Mouse (Mus musculus) embryo, embryonic 10 days (tissue): ENCODE results near the gene Nelfb.
"Not testable (repeated sequence)": the region's sequence is repeated elsewhere in the genome, so short reads cannot be mapped to it uniquely, and the experiment has no call there.

Source experiments
- DNase-seq: peaks from one replicate; pipeline ENCODE4 v3.0.0-alpha.2; 2015; ENCODE audit warnings: low spot score

Nelfb gene

GRCm38 (mm10) chr2:25211121-25211670 lies at the start of gene Nelfb:
Gene Nelfb, minus strand, starts transcription at chr2:25211489.
- peak; percentile 94 for DNase-seq

- no peak for DNase-seq
Measured at GRCm38 (mm10) chr2:25258887-25259286, 47.6 kb upstream of the Nelfb start.

- not testable (repeated sequence) for DNase-seq
Measured at GRCm38 (mm10) chr2:25257250-25257649, 46.0 kb upstream of the Nelfb start.

GRCm38 (mm10) chr2:25256443-25257109 lies 45.3 kb upstream of the Nelfb start:
- peak; percentile 48 for DNase-seq

GRCm38 (mm10) chr2:25255284-25255779 lies 44.0 kb upstream of the Nelfb start, which contains the start of gene Tmem203:
Gene Tmem203, plus strand, starts transcription at chr2:25255439.
- DNase-seq = peak; percentile 87

- DNase-seq = no peak
Measured at GRCm38 (mm10) chr2:25252331-25252730, 41.0 kb upstream of the Nelfb start.

- no peak for DNase-seq
Measured at GRCm38 (mm10) chr2:25246183-25247072, 35.1 kb upstream of the Nelfb start, which contains the start of gene AL732309.1. Gene AL732309.1, minus strand, starts transcription at chr2:25246863.

GRCm38 (mm10) chr2:25244144-25244543 lies 32.9 kb upstream of the Nelfb start:
- no peak for DNase-seq

- no peak for DNase-seq
Measured at GRCm38 (mm10) chr2:25243342-25243741, 32.1 kb upstream of the Nelfb start.

- peak; percentile 38 for DNase-seq
Measured at GRCm38 (mm10) chr2:25242101-25242506, 30.8 kb upstream of the Nelfb start, which contains the start of the genes Rnf208 and Cysrt1. Gene Rnf208, plus strand, starts transcription at chr2:25242255. Gene Cysrt1, minus strand, starts transcription at chr2:25242452.

GRCm38 (mm10) chr2:25241438-25241775 lies 30.1 kb upstream of the Nelfb start:
- no peak for DNase-seq

GRCm38 (mm10) chr2:25240723-25241437 lies 29.6 kb upstream of the Nelfb start:
- DNase-seq = peak; percentile 86

- no peak for DNase-seq
Measured at GRCm38 (mm10) chr2:25240310-25240709, 29.0 kb upstream of the Nelfb start.

- DNase-seq = no peak
Measured at GRCm38 (mm10) chr2:25239766-25240165, 28.5 kb upstream of the Nelfb start.

GRCm38 (mm10) chr2:25238106-25238505 lies 26.8 kb upstream of the Nelfb start:
- no peak for DNase-seq

GRCm38 (mm10) chr2:25237522-25237921 lies 26.2 kb upstream of the Nelfb start:
- no peak for DNase-seq

GRCm38 (mm10) chr2:25236614-25237013 lies 25.3 kb upstream of the Nelfb start, which contains the start of gene Rnf224:
Gene Rnf224, minus strand, starts transcription at chr2:25236787.
- peak; percentile 17 for DNase-seq

GRCm38 (mm10) chr2:25234551-25235220 lies 23.4 kb upstream of the Nelfb start:
- DNase-seq = no peak

- DNase-seq = no peak
Measured at GRCm38 (mm10) chr2:25234050-25234449, 22.8 kb upstream of the Nelfb start, which contains the start of gene Slc34a3. Gene Slc34a3, minus strand, starts transcription at chr2:25234364.

GRCm38 (mm10) chr2:25233421-25233820 lies 22.1 kb upstream of the Nelfb start:
- no peak for DNase-seq

- no peak for DNase-seq
Measured at GRCm38 (mm10) chr2:25231038-25231437, 19.7 kb upstream of the Nelfb start.
